Mouse (Mus musculus) adrenal gland, adult (tissue): ENCODE data around the gene Ybey.

Source experiments
- DNase-seq, 2 experiments: peaks; one replicate each; pipeline ENCODE4 v3.0.0; 2022 to 2023; ENCODE audit warnings: low spot score in 1 of 2; ENCODE audit not compliant: inconsistent age in 2 of 2

Ybey gene

DNA sequence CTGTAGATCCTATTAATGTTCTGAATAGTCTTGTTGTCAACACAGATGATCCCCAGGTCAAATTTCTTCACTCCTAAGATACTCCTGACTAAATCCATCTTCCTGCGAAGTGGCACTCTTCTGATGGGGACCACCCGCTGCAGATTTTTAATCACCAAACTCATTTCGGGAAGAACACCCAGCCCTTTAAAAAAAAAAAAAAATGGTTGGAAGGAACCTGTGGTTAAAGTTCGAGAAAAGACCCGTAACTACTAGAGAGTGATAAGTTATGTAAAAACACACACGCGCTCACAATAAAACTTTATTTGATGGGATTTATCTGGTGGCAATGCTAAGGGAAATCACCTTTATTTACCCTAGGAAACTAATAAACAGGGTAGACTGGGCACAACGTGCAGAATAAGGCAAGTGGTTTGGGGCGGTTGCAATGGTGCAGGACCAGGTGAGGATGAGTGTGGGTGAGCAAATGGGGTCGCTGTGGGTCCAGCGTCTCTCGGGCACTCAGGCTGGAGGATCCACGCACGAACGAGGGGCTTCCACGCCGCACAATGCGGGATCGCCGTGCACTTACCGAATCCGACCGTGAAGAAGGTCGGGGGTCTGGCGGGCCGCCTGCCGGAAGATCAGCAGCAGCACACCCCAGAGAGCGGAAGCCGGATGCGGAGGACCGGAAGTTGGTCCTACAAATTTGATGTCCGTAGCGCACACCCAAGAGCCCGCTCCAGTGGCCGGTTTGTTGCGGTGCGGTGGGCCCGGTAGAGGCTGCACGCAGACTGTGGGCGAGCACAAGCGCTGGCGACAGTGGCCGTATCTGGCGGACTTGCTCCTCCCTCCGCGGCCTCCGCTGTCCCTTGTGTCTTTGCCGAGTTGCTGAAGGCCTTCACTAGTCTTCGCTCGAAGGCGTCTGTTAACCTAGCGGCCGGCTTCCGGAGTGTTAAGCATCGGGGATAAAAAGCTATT, at the start of gene Ybey, which contains the start of gene Mcm3ap:
Gene Ybey (minus strand): TSS at position 912 of the 960 bp plus-strand sequence.
Gene Mcm3ap (plus strand): TSS at position 725 of the 960 bp plus-strand sequence.
- DNase-seq = peak; percentile 88 to 96

DNA sequence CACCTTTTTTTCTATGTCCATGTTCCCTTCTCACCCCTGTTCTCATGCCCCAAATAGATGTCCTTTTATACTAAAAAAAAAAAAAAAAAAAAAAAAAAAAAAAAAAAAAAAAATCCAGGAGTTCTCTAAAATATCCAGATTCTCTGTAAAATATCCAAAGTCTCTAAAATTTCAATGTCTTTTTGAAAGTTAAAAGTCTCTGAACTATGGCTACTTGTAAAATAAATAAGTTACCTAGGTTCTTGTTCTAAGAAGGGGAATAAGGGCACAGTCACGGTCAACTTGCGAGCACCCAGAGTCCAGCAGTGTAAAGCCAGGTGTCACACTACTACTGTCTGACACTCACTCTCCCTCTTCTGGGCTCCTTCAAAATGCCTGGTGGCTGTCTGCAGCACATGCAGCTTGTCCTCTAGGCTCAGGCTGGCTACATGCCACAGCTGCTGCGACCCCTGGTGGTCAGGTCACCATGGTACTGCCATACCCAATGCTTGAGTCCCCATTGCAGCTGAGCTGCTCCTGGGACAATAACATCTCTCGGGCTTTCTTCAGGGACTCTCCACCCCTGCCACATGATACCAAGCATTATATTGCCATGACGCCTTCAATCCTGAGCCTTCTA, 44.2 kb upstream of the Ybey start:
- peak; percentile 62 to 87 for DNase-seq

DNA sequence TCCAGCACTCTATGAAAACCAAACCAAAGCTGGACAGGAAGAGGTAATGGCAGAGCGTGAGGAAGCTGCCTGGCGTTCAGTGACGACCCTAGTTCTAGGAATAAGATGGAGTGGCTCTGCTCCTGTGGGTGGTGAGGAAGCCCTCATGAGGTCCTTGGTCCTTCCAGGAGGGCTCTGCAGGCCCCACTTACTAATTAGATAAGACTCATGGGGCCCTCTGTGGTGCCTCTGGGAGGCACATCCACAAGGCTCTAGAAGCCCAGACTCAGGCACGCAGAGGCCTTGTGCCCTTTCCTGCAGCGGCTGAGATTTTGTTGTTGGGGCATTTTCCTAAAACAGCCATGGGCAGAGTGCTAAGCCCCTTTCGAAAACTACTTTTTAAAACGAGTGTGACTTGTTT, 37.0 kb upstream of the Ybey start:
- no peak for DNase-seq

DNA sequence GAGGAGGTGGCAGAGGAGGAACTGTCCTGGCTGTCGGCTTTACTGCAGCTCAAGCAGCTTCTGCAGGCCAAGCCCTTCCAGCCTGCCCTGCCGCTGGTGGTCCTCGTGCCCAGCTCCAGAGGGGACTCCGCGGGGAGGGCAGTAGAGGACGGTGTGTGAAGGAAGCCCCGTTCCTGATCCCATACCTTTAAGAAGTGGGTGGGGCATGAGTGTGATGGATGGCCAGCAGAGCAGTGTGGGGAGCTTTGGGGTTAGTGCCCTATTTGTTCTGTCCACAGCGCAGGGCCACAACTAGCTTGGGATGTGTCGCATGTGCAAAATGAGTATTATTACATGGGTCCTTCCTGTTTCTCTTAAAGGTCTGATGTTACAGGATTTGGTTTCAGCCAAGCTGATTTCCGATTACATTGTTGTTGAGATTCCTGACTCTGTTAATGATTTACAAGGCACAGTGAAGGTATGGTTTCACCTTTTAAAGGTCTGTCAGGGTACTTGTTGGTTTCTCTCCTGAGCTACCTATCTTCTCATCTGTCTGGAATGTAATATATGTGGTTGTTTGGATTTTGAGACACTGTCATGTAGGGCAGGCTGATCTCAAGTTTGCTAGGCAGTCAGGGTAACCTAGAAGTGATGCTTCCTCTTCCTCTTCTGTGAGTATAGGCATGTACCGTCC, 35.5 kb upstream of the Ybey start:
- no peak for DNase-seq

DNA sequence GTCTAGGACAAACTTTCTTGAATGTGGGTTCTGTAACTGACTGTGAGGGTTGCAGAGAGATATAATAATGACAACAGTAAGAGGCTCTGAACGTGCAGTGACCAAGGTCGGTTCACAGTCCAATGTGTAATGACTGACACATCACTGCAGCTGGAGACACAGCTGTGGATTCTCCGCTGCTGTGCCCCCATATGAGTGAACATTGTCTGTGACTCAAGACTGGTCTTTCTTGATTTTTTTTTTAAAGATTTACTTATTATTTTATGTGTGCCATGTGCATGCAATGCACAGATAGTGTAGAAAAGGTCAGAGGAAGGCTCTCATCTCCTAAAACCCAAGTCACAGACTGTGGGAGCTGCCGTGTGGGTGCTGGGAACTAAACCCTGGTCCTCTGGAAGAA, 28.6 kb upstream of the Ybey start:
- DNase-seq = no peak

DNA sequence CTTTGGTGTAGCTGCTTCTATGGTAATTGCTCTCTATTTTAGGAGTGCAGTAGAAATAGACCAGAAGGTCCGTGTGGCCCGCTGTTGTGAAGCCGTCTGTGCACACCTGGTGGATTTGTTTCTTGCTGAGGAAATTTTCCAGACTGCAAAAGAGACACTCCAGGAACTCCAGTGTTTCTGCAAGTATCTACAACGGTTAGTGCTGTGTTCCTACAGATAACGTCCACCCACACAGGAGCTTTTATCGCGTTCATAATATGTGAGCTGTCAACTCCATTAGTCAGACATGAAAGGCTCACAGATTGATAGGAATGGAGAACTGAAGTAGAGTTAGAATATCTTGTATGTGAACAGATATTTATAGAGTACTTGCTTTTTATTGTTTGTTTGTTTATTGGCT, 27.5 kb upstream of the Ybey start:
- DNase-seq = no peak

DNA sequence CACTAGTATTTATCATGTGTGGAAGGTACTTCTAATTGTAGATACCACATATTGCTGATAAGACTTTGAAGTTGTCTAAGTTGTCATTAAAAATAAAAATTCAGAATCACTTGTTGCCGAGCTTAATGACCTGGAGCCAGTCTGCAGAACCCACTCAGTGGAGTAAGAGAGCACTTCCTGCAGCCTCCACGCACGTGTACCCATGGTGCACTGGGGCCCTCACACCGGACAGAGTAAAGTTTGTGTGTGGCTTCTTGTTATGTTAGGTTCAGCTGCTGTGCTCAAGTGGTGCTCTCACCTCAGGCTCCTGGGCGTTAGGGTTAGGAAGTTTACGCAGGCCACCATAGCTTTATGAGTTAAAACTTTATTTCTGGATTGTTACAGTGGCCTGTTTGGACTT, 26.6 kb upstream of the Ybey start:
- DNase-seq = no peak

DNA sequence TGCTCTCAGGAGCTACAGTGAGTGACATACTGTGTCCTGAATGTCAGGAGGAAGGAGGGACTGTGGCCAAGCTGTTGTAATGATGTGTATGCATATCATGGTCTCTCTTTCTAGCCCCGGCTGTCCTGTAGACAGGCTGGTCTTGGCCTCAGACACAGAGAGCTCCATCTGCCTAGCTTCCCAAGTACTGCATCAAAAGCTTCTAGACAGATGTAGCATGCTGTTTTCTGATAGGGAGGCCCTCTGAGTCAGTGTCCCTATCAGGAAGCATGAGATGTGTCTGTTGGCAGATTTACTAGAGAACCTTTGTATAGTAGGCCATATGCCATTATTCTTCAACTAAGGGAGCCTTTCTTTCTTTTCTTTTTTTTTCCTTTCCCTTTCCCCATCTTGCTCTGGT, 24.6 kb upstream of the Ybey start:
- no peak for DNase-seq

DNA sequence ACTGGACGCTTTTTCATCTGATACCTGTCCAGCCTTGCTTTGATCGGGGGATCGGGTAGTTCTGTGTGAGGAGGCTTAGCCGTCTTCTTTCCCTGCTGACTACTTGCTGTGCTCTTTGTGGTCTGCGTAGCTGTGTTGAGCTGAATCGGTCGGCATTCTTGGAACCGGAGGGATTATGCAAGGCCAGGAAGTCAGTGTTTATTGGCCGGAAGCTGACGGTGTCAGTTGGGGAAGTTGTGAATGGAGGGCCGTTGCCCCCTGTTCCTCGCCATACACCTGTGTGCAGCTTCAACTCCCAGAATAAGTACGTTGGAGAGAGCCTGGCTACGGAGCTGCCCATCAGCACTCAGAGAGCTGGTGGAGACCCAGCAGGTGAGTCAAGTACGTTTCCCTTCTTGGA, 20.3 kb upstream of the Ybey start:
- DNase-seq = no peak

DNA sequence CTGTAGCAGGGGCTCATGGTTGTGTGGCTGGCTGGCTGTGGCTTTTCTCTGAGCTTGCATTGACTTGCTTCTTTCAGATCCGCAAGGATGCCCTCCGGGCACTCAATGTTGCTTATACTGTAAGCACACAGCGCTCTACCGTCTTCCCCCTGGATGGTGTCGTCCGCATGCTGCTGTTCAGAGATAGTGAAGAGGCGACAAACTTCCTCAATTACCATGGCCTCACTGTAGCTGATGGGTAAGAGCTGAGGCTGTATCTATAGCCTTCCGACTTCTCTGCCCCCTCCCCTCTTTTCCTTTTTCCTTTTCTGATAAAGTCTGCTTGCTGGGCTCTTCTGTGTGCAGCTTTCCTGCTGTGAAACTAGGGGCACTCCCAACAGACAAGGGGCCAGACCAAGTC, 19.4 kb upstream of the Ybey start:
- no peak for DNase-seq

DNA sequence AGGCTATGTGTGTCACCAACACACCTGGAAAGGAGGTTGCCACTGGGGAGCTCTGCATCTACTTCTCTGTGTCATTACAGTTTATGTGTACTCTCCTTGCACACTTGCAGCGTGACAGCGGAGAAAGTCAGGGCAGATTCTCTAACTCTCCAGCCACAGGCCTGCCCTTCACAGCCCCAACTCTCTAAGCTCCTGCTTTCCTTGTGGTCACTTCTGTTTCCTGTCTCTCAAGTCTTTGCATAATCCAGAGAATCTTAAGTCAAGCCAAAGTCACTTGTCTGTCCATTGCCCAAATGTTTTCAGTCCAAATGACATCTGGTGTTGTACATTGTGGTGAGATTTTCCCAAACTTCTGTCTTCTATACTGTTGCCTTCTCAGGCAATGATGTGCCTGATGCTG, 17.4 kb upstream of the Ybey start:
- no peak for DNase-seq

DNA sequence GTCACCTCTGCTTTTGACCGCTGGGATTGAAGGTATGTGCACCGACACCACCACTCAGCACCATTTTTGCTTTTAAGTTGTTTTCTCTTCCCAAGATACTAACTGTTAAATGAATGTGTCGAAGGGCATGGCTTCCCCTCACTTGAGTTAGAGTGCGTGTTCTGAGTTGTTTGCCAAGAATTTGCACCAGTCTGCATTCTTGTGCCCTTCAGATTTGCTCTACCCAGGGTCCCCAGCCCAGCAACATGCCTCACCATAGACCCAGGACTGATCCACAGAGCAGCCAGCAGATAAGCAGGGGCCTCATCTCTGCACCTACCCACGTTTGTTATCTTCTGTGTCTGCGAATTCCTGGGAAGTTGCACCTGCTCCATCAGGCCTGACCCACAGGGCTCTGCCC, 12.6 kb upstream of the Ybey start:
- no peak for DNase-seq

DNA sequence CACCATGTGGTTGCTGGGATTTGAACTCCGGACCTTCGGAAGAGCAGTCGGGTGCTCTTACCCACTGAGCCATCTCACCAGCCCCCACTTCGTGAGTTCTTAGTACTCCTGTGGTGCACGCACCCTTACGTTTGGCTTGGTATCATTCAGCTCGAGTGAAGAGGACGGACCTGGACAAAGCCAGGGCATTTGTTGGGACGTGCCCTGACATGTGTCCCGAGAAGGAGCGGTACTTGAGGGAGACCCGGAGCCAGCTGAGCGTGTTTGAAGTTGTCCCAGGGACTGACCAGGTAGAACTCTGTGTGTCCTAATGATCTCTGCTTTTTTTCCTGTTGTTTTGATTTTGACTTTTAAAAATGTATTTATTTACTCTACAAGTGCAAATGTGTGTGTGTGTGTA, 11.9 kb upstream of the Ybey start:
- DNase-seq = no peak

DNA sequence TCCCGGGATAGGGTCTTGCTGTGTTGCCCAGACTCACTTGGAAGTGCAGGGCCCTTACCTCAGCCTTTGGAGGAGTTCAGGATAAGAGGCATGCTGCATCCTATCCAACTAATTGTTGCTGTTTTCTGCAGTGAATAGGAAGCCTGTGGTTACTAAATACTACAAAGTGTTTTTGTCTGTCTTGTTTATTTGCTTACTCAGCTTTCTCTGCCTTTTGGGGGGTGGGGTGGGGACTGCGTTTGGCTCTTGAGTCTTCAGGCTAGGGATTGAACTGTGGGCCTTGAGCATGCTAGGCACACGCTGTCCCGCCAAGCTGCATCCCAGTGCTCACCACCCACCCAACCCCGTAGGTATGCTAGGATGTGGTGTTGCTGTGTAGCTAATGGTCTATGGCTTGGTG, 4.8 kb upstream of the Ybey start:
- no peak for DNase-seq

DNA sequence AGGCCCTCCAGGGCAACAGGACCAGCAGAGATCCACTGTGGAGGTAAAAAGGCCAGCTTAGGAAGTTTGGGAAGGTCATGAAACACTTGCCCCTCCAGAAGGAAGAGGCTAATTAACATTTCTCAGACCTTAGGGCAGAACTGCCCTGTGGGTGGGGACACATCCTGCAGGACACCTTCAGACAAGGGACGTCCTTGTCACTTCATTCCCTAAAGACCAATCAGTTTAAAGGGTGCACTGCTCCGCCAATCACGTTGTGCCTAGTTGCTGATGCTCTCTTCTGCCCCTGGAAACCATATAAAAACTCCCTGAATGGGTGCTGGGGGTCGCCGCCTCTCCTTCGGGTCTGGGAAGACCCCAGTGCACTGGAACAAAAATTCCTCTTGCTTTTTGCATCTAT, 6.2 kb downstream of the Ybey start:
- DNase-seq = no peak

DNA sequence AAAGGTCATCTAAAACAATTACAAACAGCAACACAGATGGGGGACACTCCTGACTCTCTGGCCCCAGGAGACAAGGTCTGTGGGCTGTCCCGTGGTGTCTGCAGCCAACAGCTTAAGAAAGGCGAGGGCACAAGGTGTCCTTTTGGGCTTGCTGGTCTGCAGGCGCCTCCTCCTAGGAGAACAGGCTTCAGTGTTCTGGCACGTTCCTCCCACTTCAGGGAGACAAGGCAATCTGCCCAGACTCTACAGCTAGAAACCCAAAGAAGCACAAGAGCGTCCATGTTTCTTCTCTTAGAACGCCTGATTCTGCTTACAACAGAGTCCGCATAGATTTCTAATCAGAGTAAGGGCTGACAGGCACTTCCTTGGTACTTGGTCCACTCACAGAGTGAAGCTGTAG, 6.6 kb downstream of the Ybey start:
- no peak for DNase-seq

DNA sequence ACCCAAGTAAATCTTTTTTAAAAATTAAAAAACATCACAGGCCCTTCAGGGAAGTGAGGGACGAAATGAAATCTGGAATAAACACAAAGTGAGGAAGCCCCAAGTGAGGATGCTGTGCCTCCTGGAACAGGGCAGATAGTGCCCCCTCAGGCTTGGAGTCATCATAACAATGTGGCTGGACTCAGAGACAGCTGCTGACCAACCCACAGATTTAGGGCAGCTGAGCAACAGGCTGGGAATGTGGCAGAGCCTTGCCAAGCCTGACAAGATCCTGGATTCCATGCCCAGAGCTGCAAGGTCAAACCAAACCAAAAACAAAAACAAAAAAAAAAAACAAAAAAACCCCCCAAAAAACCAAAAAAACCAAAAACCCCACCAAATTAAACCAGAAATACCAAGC, 7.7 kb downstream of the Ybey start:
- DNase-seq = peak; percentile 34 to 50

DNA sequence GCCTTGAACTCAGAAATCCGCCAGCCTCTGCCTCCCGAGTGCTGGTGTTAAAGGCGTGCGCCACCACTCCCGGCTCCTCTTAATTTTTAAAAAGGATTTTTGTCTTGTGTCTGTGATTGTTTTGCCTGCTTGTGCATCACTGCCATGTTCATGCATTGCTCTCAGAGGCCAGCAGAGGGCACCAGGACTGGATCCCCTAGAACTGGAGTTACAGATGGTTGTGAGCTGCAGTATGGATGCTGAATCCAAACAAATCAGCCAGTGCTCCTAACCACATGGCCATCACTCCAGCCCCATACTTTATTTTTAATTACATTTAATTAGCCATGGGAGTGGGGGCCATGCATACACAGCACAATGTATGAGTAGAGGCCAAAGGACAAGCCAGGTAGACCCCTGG, 13.6 kb downstream of the Ybey start:
- peak; percentile 32 to 76 for DNase-seq

DNA sequence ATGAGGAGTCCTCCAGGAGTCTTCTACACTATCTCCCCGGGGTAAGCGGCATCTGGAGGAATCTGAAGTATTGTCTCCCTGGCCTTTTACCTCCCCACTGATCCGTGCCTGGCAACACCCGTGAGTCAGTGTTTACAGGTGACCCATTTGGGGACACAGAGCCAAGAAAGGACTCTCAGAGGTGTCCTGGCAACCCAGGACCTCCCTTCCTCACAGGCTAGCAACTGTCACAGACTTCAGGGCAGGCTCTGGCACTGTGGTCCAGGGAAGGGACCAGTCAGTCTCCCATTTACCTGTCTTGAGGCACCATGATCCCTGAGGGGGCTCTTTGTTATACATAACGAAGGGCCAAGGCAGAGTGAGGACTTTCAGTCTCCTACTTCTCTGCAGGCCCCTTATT, 20.1 kb downstream of the Ybey start, which contains the start of gene 2610028H24Rik:
Gene 2610028H24Rik (plus strand): TSS at position 231 of the 400 bp plus-strand sequence.
- DNase-seq = no peak

DNA sequence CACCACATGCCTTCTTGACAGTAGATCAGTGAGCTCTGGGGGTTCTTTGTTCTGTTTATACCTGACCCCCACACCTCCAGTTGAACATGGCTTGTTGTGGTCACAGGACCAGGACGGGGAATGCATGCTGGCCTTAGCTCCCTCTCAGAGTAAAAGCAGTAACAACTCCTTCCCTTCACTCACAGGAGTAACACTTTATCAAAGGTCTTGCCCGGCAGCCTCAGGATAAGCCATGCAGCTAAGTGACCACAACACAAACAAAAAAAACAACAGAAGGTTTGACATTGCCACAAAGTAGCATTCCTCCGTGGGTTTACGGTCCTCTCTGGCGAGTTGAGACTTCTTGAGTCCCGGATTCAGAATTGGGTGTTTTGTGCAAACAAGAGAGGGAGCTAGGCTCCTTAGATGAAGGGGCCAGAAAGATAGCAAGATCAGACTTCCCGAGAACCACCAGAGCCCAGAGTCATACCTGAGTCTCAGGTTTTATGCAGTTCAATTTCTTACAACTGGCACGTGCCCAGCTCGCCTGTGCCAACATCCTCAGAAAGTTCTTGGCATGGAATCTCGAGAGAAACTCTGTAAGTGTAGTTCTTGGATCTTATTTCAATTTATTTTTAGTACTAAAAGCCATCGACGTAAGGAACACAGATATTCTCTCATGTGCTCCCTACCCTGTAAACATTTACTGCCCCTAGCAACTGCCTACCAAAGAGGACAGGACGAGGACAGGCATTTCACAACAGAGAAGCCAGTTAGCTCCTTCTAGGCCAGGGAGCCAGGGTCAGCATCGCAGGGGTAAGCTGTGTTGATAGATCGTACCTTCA, 21.3 kb downstream of the Ybey start:
- DNase-seq = no peak
